Mouse (Mus musculus): ENCODE results near the gene Crhr1.

DNA sequence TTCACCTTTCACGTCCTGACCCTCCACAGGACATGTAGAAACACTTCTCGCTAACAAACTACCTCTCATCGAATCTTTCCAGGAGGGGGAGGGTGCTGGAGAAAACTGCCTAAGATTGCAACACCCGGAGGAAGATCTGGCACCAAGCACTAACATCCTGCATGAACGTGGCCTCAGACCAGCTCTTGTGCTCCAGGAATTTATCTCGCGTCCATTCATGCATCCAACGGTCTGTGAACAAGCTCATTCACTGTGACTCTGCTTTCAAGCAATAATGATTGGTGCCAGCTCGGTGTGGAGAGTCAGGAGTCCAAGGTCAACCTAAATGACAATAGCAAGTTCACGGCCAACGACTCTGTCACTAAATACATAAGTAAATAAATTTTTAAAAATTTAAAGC, 20.8 kb upstream of the Crhr1 start:
- no peak for TF ChIP-seq TCF12 (IDR thresholded peaks at IDR 0.05; ENCODE audit: insufficient read depth, poor library complexity, severe bottlenecking)
- no peak for TF ChIP-seq POLR2A (IDR thresholded peaks at IDR 0.05; ENCODE audit: insufficient read length, low read depth)
- TF ChIP-seq MAX (IDR thresholded peaks at IDR 0.05; ENCODE audit: low read depth) = no peak
- no peak for TF ChIP-seq USF1 (IDR thresholded peaks at IDR 0.05; ENCODE audit: low read depth)
- no peak for TF ChIP-seq CEBPB (IDR thresholded peaks at IDR 0.05; ENCODE audit: insufficient read depth, poor library complexity, severe bottlenecking)
- no peak for TF ChIP-seq E2F4 (IDR thresholded peaks at IDR 0.05; ENCODE audit: insufficient read depth)
- TF ChIP-seq SRF (IDR thresholded peaks at IDR 0.05; ENCODE audit: control insufficient read depth, insufficient read length, low read depth) = no peak
- TF ChIP-seq MYOD1 (IDR thresholded peaks at IDR 0.05; ENCODE audit: control insufficient read depth in 1 of 3, insufficient read length in 2 of 3, low read depth in 2 of 3) = no peak
- TF ChIP-seq POLR2AphosphoS2 (IDR thresholded peaks at IDR 0.05; ENCODE audit: insufficient read length, low read depth) = no peak
